Mouse (Mus musculus): ENCODE measurements around the gene Fggy. TPM values are rescaled to one million over a fixed set of nuclear protein-coding genes. Genes with fewer than 3 reads are reported as not detected.

Fggy gene
- polyA plus RNA-seq, 1 experiment from 2014 or later = 7.5 TPM

- H3K9me3 ChIP-seq = no peaks in the 10 kb centered on the region
- H3K4me1 ChIP-seq (replicated peaks) = no peaks in the 10 kb centered on the region
- H3K4me3 ChIP-seq = no peak overlapping the region
- no peak overlapping the region for H3K9ac ChIP-seq
- H3K36me3 ChIP-seq = no peaks in the 10 kb centered on the region
- H3K27me3 ChIP-seq = no peaks in the 10 kb centered on the region
- H3K4me2 ChIP-seq = no peak overlapping the region
- no peak overlapping the region for H3K27ac ChIP-seq (replicated peaks)
- WGBS = 90% methylated on average over 1 of the region's 1 CpGs
- ATAC-seq (ENCODE audit: low FRiP score, low read depth) = no peak
Measured at GRCm38 (mm10) chr4:95603254-95603653, 45.9 kb downstream of the Fggy start.

DNA sequence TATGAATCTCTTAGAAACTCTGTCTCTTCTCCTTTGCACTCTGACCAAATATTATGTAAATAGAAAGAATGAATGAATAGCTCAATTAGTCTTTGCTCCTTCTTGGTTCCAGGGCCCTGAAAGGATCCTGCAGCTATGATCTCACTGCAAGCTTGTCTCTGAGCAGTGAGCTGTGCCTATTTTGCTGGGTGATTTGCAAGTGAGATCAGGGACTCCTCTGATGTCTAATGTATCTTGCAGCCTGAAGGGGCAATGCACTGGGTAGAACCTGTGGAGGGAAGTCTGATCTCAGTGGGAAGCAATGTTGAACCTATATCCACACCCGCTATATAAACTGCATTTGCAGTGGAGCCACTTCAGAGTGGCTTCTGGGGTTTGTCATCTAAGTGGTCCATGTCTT, 53.4 kb downstream of the Fggy start:
- ATAC-seq (ENCODE audit: low FRiP score, low read depth) = no peak
- Histone ChIP-seq H3K4me2 (no peak overlapping the region), H3K27ac (replicated peaks) (no peak overlapping the region), H3K9ac (no peak overlapping the region), H3K27me3 (no peaks in the 10 kb centered on the region), H3K9me3 (no peaks in the 10 kb centered on the region), H3K4me1 (replicated peaks) (no peaks in the 10 kb centered on the region), H3K36me3 (no peaks in the 10 kb centered on the region), H3K4me3 (no peak overlapping the region)
- WGBS = 83% methylated on average over 1 of the region's 1 CpGs

- no peaks in the 10 kb centered on the region for H3K4me1 ChIP-seq (replicated peaks)
- no peak overlapping the region for H3K4me2 ChIP-seq
- no peak overlapping the region for H3K9ac ChIP-seq
- 90% methylated on average over 6 of the region's 6 CpGs for WGBS
- H3K4me3 ChIP-seq = no peak overlapping the region
- no peaks in the 10 kb centered on the region for H3K27me3 ChIP-seq
- no peak overlapping the region for H3K27ac ChIP-seq (replicated peaks)
- no peak for ATAC-seq (ENCODE audit: low FRiP score, low read depth)
- no peaks in the 10 kb centered on the region for H3K36me3 ChIP-seq
- H3K9me3 ChIP-seq = no peaks in the 10 kb centered on the region
Measured at GRCm38 (mm10) chr4:95611390-95611789, 54.1 kb downstream of the Fggy start.

DNA sequence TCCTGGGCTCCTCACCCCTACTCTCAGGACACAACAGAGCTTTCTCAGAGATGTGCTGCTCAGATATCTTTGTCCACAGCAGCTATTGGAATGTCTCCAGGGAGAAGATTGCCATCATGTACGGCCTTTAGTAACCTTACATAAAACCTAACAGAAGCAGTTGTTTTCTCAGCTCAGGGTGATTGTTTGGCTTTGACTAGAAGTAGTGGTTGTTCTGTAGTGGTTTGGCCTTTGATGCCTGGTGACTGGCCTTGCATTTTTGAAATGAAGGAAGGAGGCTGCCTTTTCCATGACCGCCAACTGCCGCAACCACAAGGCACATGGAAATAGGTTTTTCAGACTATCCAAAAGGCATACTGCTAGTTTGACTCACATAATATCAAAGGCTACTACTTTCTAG, 63.7 kb downstream of the Fggy start:
- Histone ChIP-seq H3K36me3 (no peaks in the 10 kb centered on the region), H3K27ac (replicated peaks) (no peak overlapping the region), H3K9ac (no peak overlapping the region), H3K27me3 (no peaks in the 10 kb centered on the region), H3K4me2 (no peak overlapping the region), H3K4me3 (no peak overlapping the region), H3K4me1 (replicated peaks) (no peaks in the 10 kb centered on the region), H3K9me3 (no peaks in the 10 kb centered on the region)
- WGBS = 83% methylated on average over 3 of the region's 3 CpGs
- no peak for ATAC-seq (ENCODE audit: low FRiP score, low read depth)

DNA sequence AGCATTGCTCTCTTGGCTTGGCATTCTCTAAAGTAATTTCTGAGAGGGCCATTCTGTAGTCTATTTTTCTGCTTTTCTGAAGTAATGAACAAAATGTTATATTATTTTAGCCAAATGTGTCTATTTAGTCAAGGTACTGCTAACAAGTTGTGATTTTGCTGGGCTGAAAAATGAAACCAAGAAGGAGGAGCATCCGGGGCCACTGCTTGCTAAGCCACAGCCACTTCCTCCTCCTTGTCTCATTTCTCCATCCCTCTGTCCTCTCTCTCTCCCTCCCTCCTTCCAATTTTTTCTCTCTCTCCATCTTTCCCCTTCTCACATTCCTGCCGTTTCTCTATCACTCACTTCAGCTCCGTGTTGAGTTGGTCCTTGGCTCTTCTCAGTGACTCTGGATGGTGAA, 67.4 kb downstream of the Fggy start:
- Histone ChIP-seq H3K27ac (replicated peaks) (no peak overlapping the region), H3K9me3 (no peaks in the 10 kb centered on the region), H3K27me3 (no peaks in the 10 kb centered on the region), H3K4me2 (no peak overlapping the region), H3K4me3 (no peak overlapping the region), H3K4me1 (replicated peaks) (no peaks in the 10 kb centered on the region), H3K36me3 (no peaks in the 10 kb centered on the region), H3K9ac (no peak overlapping the region)
- WGBS = 95% methylated on average over 3 of the region's 3 CpGs
- ATAC-seq (ENCODE audit: low FRiP score, low read depth) = no peak

- WGBS = 82% methylated on average over 4 of the region's 4 CpGs
- no peak for ATAC-seq (ENCODE audit: low FRiP score, low read depth)
- no peaks in the 10 kb centered on the region for H3K36me3 ChIP-seq
- H3K27me3 ChIP-seq = no peaks in the 10 kb centered on the region
- H3K9ac ChIP-seq = no peak overlapping the region
- H3K27ac ChIP-seq (replicated peaks) = no peak overlapping the region
- no peak overlapping the region for H3K4me3 ChIP-seq
- H3K4me2 ChIP-seq = no peak overlapping the region
- H3K9me3 ChIP-seq = no peaks in the 10 kb centered on the region
- H3K4me1 ChIP-seq (replicated peaks) = no peaks in the 10 kb centered on the region
Measured at GRCm38 (mm10) chr4:95625651-95626050, 68.3 kb downstream of the Fggy start.

- Histone ChIP-seq H3K4me2 (no peak overlapping the region), H3K36me3 (no peaks in the 10 kb centered on the region), H3K27ac (replicated peaks) (no peak overlapping the region), H3K9me3 (no peaks in the 10 kb centered on the region), H3K27me3 (no peaks in the 10 kb centered on the region), H3K4me1 (replicated peaks) (no peaks in the 10 kb centered on the region), H3K4me3 (no peak overlapping the region), H3K9ac (no peak overlapping the region)
- ATAC-seq (ENCODE audit: low FRiP score, low read depth) = no peak
- WGBS = 92% methylated on average over 3 of the region's 3 CpGs
Measured at GRCm38 (mm10) chr4:95626186-95626585, 68.9 kb downstream of the Fggy start.

DNA sequence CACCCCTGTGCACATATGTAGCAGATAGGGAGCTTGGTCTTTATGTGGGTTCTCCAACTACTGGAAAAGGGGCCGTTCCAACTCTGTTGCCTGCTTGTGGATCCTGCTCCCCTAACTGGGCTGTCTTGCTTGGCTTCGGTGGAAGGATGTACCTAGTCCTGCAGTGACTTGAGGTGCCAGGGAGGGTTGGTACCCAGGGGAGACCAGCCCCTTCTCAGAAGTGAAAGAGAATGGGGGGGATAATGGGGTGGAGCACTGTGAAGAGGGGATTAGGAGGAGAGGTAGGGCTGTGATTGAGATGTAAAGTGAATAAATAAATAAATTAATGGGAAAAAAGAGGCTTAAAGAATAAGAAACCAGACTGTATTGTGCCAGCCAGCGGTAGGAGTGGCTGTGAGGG, 77.6 kb downstream of the Fggy start:
- no peaks in the 10 kb centered on the region for H3K27me3 ChIP-seq
- WGBS = 74% methylated on average over 3 of the region's 3 CpGs
- H3K36me3 ChIP-seq = no peaks in the 10 kb centered on the region
- H3K9me3 ChIP-seq = no peaks in the 10 kb centered on the region
- H3K4me3 ChIP-seq = no peak overlapping the region
- ATAC-seq (ENCODE audit: low FRiP score, low read depth) = no peak
- no peak overlapping the region for H3K4me2 ChIP-seq
- H3K27ac ChIP-seq (replicated peaks) = no peak overlapping the region
- H3K4me1 ChIP-seq (replicated peaks) = peaks cover 6% of the 10 kb centered on the region; the same call in 1 of the 2 replicates
- no peak overlapping the region for H3K9ac ChIP-seq

DNA sequence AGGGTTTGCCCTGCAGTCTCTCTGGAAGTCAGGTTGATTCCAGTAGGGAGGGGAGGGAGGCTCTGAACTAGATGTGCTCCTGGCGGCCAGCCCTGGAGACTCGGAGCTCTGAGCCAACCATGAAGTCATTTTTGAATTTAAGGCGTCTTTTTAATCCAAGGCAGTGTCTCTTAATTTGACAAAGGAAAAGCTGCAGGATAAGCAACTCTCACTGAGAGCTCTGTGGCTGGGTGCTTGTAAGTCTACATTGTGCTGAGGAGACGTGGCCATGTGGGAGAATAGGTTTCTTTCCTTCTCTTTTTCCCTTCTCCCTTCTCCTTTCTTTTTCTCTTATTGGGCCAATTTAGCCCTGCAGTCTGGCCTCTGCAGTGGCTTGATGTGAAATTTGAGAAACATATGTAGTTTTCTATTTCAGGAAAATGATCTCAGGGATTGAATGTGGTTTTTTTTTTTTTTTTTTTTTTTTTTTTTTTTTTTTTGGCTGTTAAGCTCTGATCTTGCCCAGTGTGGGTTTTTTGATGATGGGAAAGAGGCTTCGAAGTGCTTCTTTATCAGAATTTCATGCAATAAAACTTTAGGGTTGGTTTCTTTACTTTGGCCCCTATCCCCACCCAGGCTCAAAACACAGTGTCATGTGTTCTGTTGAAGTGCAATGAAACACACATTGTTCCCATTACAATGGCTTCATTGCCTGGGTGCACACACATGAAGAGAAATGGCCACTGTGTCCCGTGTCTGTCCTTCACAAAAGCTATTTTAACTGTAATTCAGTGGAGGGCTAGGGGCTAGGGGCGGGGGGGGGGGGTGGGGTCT, 79.8 kb downstream of the Fggy start:
- Histone ChIP-seq H3K36me3 (no peaks in the 10 kb centered on the region), H3K9ac (no peak overlapping the region), H3K27ac (replicated peaks) (peak overlapping the region; percentile 65), H3K4me3 (no peak overlapping the region), H3K4me2 (peak overlapping the region; percentile 19; the same call in 1 of the 2 replicates), H3K9me3 (no peaks in the 10 kb centered on the region), H3K27me3 (no peaks in the 10 kb centered on the region), H3K4me1 (replicated peaks) (peaks cover 6% of the 10 kb centered on the region; the same call in 1 of the 2 replicates)
- WGBS = 23% methylated on average over 7 of the region's 7 CpGs
- peak; percentile 76 for ATAC-seq (ENCODE audit: low FRiP score, low read depth)

DNA sequence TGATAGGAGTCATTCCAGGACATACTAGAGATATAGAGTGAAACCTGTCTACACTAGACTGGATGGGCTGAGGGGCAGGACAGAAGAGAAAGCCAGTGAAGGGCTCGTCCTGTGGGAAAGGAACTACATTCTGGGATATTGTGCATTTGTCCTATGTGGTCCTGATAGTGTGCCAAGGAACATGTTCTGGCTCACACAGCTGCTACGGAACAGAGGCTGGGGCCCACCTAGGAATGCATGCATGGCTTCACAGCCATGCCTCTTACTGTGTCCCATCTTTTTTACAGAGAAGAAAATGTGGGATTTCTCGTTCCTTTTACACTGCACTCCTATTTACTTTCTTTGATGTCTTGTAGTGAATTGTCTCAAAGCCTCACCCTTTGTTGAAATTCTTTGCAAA, 80.8 kb downstream of the Fggy start:
- Histone ChIP-seq H3K27ac (replicated peaks) (no peak overlapping the region), H3K9ac (no peak overlapping the region), H3K27me3 (no peaks in the 10 kb centered on the region), H3K4me1 (replicated peaks) (peaks cover 6% of the 10 kb centered on the region; the same call in 1 of the 2 replicates), H3K9me3 (no peaks in the 10 kb centered on the region), H3K36me3 (no peaks in the 10 kb centered on the region), H3K4me3 (no peak overlapping the region), H3K4me2 (no peak overlapping the region)
- ATAC-seq (ENCODE audit: low FRiP score, low read depth) = no peak
- 51% methylated on average over 3 of the region's 3 CpGs for WGBS

GRCm38 (mm10) chr4:95640831-95641230, 83.5 kb downstream of the Fggy start:
- Histone ChIP-seq H3K27me3 (no peaks in the 10 kb centered on the region), H3K4me3 (no peak overlapping the region), H3K4me1 (replicated peaks) (peaks cover 6% of the 10 kb centered on the region; the same call in 1 of the 2 replicates), H3K9me3 (no peaks in the 10 kb centered on the region), H3K27ac (replicated peaks) (no peak overlapping the region), H3K36me3 (no peaks in the 10 kb centered on the region), H3K9ac (no peak overlapping the region), H3K4me2 (no peak overlapping the region)
- 67% methylated on average over 1 of the region's 1 CpGs for WGBS
- no peak for ATAC-seq (ENCODE audit: low FRiP score, low read depth)

GRCm38 (mm10) chr4:95644048-95644447, 86.7 kb downstream of the Fggy start:
- Histone ChIP-seq H3K9me3 (no peaks in the 10 kb centered on the region), H3K4me3 (no peak overlapping the region), H3K27ac (replicated peaks) (no peak overlapping the region), H3K4me2 (no peak overlapping the region), H3K9ac (no peak overlapping the region), H3K4me1 (replicated peaks) (no peaks in the 10 kb centered on the region), H3K36me3 (no peaks in the 10 kb centered on the region), H3K27me3 (no peaks in the 10 kb centered on the region)
- WGBS = 21% methylated on average over 5 of the region's 5 CpGs
- no peak for ATAC-seq (ENCODE audit: low FRiP score, low read depth)
